Mouse (Mus musculus) thymus, adult 2 months (tissue): ENCODE results near the gene Rps6kl1.

Experiments used
- CTCF ChIP-seq: fragments of 200-500 bp; IDR thresholded peaks from 2 replicates; pipeline ENCODE4 v1.5.1; 2012; ENCODE audit warnings: mild to moderate bottlenecking, control low read depth, low read length, moderate library complexity, borderline replicate concordance; ENCODE audit not compliant: control insufficient read depth, poor library complexity, insufficient read depth; ENCODE audit errors: extremely low read depth
- POLR2A ChIP-seq: fragments of 200-500 bp; IDR thresholded peaks from 2 replicates; pipeline ENCODE4 v1.6.1; 2012; ENCODE audit warnings: mild to moderate bottlenecking, low read length, control low read depth, moderate library complexity; ENCODE audit not compliant: control insufficient read depth, poor library complexity, insufficient read depth; ENCODE audit errors: extremely low read depth

DNA sequence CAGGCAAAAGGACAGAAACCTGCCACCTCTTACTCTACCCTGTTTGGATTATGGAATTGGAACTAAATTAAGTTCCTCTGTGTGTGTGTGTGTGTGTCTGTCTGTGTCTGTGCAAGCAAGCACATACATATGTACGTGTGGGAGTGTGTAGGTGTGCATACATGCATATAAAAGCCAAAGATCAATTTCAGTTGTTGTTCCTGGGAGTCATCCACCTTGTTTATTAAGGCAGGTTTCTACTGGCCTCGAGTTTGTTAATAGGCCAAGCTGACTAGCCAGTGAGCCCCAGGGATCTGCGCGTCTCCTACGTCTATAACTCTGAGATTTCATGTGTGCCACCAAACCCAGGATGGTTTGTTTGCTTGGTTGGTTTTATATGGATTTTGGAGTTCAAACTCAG, 26.3 kb downstream of the Rps6kl1 start:
- TF ChIP-seq CTCF, result no peak
- no peak for TF ChIP-seq POLR2A
